Mouse (Mus musculus): ENCODE results near the gene Irx4. TPM values are rescaled to one million over a fixed set of nuclear protein-coding genes. Genes with fewer than 3 reads are reported as not detected.

The Irx4 gene
- polyA plus RNA-seq, 1 experiment, result not detected

- Histone ChIP-seq H3K4me1 (ENCODE audit: control insufficient read depth, insufficient read depth, low read length) (no peaks in the 10 kb centered on the region), H3K4me3 (replicated peaks; ENCODE audit: control insufficient read depth, low read depth, low read length) (no peak overlapping the region), H3K27ac (ENCODE audit: control insufficient read depth, insufficient read depth, low read depth, low read length, poor library complexity) (no peak overlapping the region)
- TF ChIP-seq POLR2A (IDR thresholded peaks at IDR 0.05; ENCODE audit: borderline replicate concordance, control insufficient read depth, low read depth, low read length), result no peak
- TF ChIP-seq CTCF (IDR thresholded peaks at IDR 0.05; ENCODE audit: control insufficient read depth, insufficient read depth, low read length), result no peak
Measured at GRCm38 (mm10) chr13:73272794-73273282, 12.6 kb downstream of the Irx4 start.

- Histone ChIP-seq H3K4me1 (ENCODE audit: control insufficient read depth, insufficient read depth, low read length) (no peaks in the 10 kb centered on the region), H3K27ac (ENCODE audit: control insufficient read depth, insufficient read depth, low read depth, low read length, poor library complexity) (no peak overlapping the region), H3K4me3 (replicated peaks; ENCODE audit: control insufficient read depth, low read depth, low read length) (no peak overlapping the region)
- 14% methylated on average over 1 of the region's 1 CpGs for whole genome bisulfite sequencing
- TF ChIP-seq CTCF (IDR thresholded peaks at IDR 0.05; ENCODE audit: control insufficient read depth, insufficient read depth, low read length), result no peak
- no peak for TF ChIP-seq POLR2A (IDR thresholded peaks at IDR 0.05; ENCODE audit: borderline replicate concordance, control insufficient read depth, low read depth, low read length)
Measured at GRCm38 (mm10) chr13:73273536-73273935, 13.3 kb downstream of the Irx4 start.

- H3K4me1 ChIP-seq (ENCODE audit: control insufficient read depth, insufficient read depth, low read length), result no peaks in the 10 kb centered on the region
- TF ChIP-seq POLR2A (IDR thresholded peaks at IDR 0.05; ENCODE audit: borderline replicate concordance, control insufficient read depth, low read depth, low read length) (no peak), CTCF (IDR thresholded peaks at IDR 0.05; ENCODE audit: control insufficient read depth, insufficient read depth, low read length) (no peak)
- WGBS, result 79% methylated on average over 6 of the region's 6 CpGs
- H3K27ac ChIP-seq (ENCODE audit: control insufficient read depth, insufficient read depth, low read depth, low read length, poor library complexity), result no peak overlapping the region
- H3K4me3 ChIP-seq (replicated peaks; ENCODE audit: control insufficient read depth, low read depth, low read length), result no peak overlapping the region
Measured at GRCm38 (mm10) chr13:73277361-73277760, 17.1 kb downstream of the Irx4 start.

- H3K27ac ChIP-seq (ENCODE audit: control insufficient read depth, insufficient read depth, low read depth, low read length, poor library complexity), result no peak overlapping the region
- H3K4me3 ChIP-seq (replicated peaks; ENCODE audit: control insufficient read depth, low read depth, low read length), result no peak overlapping the region
- WGBS, result 54% methylated on average over 1 of the region's 1 CpGs
- no peaks in the 10 kb centered on the region for H3K4me1 ChIP-seq (ENCODE audit: control insufficient read depth, insufficient read depth, low read length)
- TF ChIP-seq CTCF (IDR thresholded peaks at IDR 0.05; ENCODE audit: control insufficient read depth, insufficient read depth, low read length) (no peak), POLR2A (IDR thresholded peaks at IDR 0.05; ENCODE audit: borderline replicate concordance, control insufficient read depth, low read depth, low read length) (no peak)
Measured at GRCm38 (mm10) chr13:73277797-73278196, 17.5 kb downstream of the Irx4 start.

GRCm38 (mm10) chr13:73279196-73279595 lies 18.9 kb downstream of the Irx4 start:
- H3K4me1 ChIP-seq (ENCODE audit: control insufficient read depth, insufficient read depth, low read length), result no peaks in the 10 kb centered on the region
- 67% methylated on average over 1 of the region's 1 CpGs for WGBS
- TF ChIP-seq POLR2A (IDR thresholded peaks at IDR 0.05; ENCODE audit: borderline replicate concordance, control insufficient read depth, low read depth, low read length) (no peak), CTCF (IDR thresholded peaks at IDR 0.05; ENCODE audit: control insufficient read depth, insufficient read depth, low read length) (no peak)
- H3K27ac ChIP-seq (ENCODE audit: control insufficient read depth, insufficient read depth, low read depth, low read length, poor library complexity), result no peak overlapping the region
- no peak overlapping the region for H3K4me3 ChIP-seq (replicated peaks; ENCODE audit: control insufficient read depth, low read depth, low read length)

- 67% methylated on average over 2 of the region's 2 CpGs for WGBS
- H3K4me1 ChIP-seq (ENCODE audit: control insufficient read depth, insufficient read depth, low read length), result no peaks in the 10 kb centered on the region
Measured at GRCm38 (mm10) chr13:73282407-73282806, 22.1 kb downstream of the Irx4 start.

GRCm38 (mm10) chr13:73283534-73283933 lies 23.3 kb downstream of the Irx4 start:
- Histone ChIP-seq H3K4me1 (ENCODE audit: control insufficient read depth, insufficient read depth, low read length) (no peaks in the 10 kb centered on the region), H3K4me3 (replicated peaks; ENCODE audit: control insufficient read depth, low read depth, low read length) (no peak overlapping the region), H3K27ac (ENCODE audit: control insufficient read depth, insufficient read depth, low read depth, low read length, poor library complexity) (no peak overlapping the region)
- TF ChIP-seq CTCF (IDR thresholded peaks at IDR 0.05; ENCODE audit: control insufficient read depth, insufficient read depth, low read length), result no peak
- no peak for TF ChIP-seq POLR2A (IDR thresholded peaks at IDR 0.05; ENCODE audit: borderline replicate concordance, control insufficient read depth, low read depth, low read length)
- 73% methylated on average over 1 of the region's 1 CpGs for WGBS

More at GRCm38 (mm10) chr13:73282407-73282806, 22.1 kb downstream of the Irx4 start:
- Histone ChIP-seq H3K27ac (ENCODE audit: control insufficient read depth, insufficient read depth, low read depth, low read length, poor library complexity) (no peak overlapping the region), H3K4me3 (replicated peaks; ENCODE audit: control insufficient read depth, low read depth, low read length) (no peak overlapping the region)
- TF ChIP-seq CTCF (IDR thresholded peaks at IDR 0.05; ENCODE audit: control insufficient read depth, insufficient read depth, low read length) (no peak), POLR2A (IDR thresholded peaks at IDR 0.05; ENCODE audit: borderline replicate concordance, control insufficient read depth, low read depth, low read length) (no peak)

GRCm38 (mm10) chr13:73290206-73290605 lies 29.9 kb downstream of the Irx4 start:
- H3K4me1 ChIP-seq (ENCODE audit: control insufficient read depth, insufficient read depth, low read length), result no peaks in the 10 kb centered on the region
- no peak for TF ChIP-seq POLR2A (IDR thresholded peaks at IDR 0.05; ENCODE audit: borderline replicate concordance, control insufficient read depth, low read depth, low read length)
- no peak for TF ChIP-seq CTCF (IDR thresholded peaks at IDR 0.05; ENCODE audit: control insufficient read depth, insufficient read depth, low read length)
- 85% methylated on average over 6 of the region's 6 CpGs for WGBS
- no peak overlapping the region for H3K4me3 ChIP-seq (replicated peaks; ENCODE audit: control insufficient read depth, low read depth, low read length)
- H3K27ac ChIP-seq (ENCODE audit: control insufficient read depth, insufficient read depth, low read depth, low read length, poor library complexity), result no peak overlapping the region

GRCm38 (mm10) chr13:73291102-73291501 lies 30.8 kb downstream of the Irx4 start:
- WGBS, result 15% methylated on average over 2 of the region's 2 CpGs
- TF ChIP-seq CTCF (IDR thresholded peaks at IDR 0.05; ENCODE audit: control insufficient read depth, insufficient read depth, low read length) (no peak), POLR2A (IDR thresholded peaks at IDR 0.05; ENCODE audit: borderline replicate concordance, control insufficient read depth, low read depth, low read length) (no peak)
- no peak overlapping the region for H3K4me3 ChIP-seq (replicated peaks; ENCODE audit: control insufficient read depth, low read depth, low read length)

More at GRCm38 (mm10) chr13:73291102-73291501, 30.8 kb downstream of the Irx4 start:
- Histone ChIP-seq H3K27ac (ENCODE audit: control insufficient read depth, insufficient read depth, low read depth, low read length, poor library complexity) (no peak overlapping the region), H3K4me1 (ENCODE audit: control insufficient read depth, insufficient read depth, low read length) (no peaks in the 10 kb centered on the region)

Measured in bone marrow, adult 2 months (tissue).